Mouse (Mus musculus) left cerebral cortex, postnatal 10 days (tissue): ENCODE results near the gene Gm10100. TPM values are rescaled to one million over a fixed set of nuclear protein-coding genes. Genes with fewer than 3 reads are reported as not detected.
"Not testable (repeated sequence)": the region's sequence is repeated elsewhere in the genome, so short reads cannot be mapped to it uniquely, and the experiment has no call there.

Source experiments
- DNase-seq, 2 experiments: peaks; one replicate each; pipeline ENCODE4 v3.0.0; 2021 to 2022; ENCODE audit warnings: low spot score in 2 of 2, mixed read lengths in 1 of 2; ENCODE audit errors: extremely low spot score in 1 of 2
- intact Hi-C: fragments of 180-260 bp; cut with DNase I; formaldehyde crosslinking; loops from one replicate; pipeline ENCODE4 v1.15.1; 2025
- total RNA-seq, 2 experiments: library from RNA; stranded (reverse); gene quantifications; 2 replicates each; pipeline ENCODE4 v1.2.3; 2021

The Gm10100 gene
- total RNA-seq, 2 experiments from 2014 or later: not detected

- DNase-seq, intact Hi-C loops: not testable (repeated sequence)
Observed at GRCm38 (mm10) chr10:77741924-77742688, 15.8 kb downstream of the Gm10100 start, which contains the start of gene Gm18596. Gm18596 (minus strand) TSS chr10:77742638.

- DNase-seq, intact Hi-C loops: not testable (repeated sequence)
Observed at GRCm38 (mm10) chr10:77750686-77751085, 24.4 kb downstream of the Gm10100 start.

- intact Hi-C loops, DNase-seq: not testable (repeated sequence)
Observed at GRCm38 (mm10) chr10:77751254-77751653, 25.0 kb downstream of the Gm10100 start, which contains the start of gene Gm9736. Gm9736 (minus strand) TSS chr10:77751354.

GRCm38 (mm10) chr10:77752312-77752711, 26.0 kb downstream of the Gm10100 start:
- intact Hi-C loops, DNase-seq: not testable (repeated sequence)

- intact Hi-C loops: no loop called here
- DNase-seq: no peak
Observed at GRCm38 (mm10) chr10:77753448-77753847, 27.2 kb downstream of the Gm10100 start.

- intact Hi-C loops, DNase-seq: not testable (repeated sequence)
Observed at GRCm38 (mm10) chr10:77759582-77759981, 33.3 kb downstream of the Gm10100 start, which contains the start of gene Gm3233. Gm3233 (minus strand) TSS chr10:77759682.

- intact Hi-C loops: no loop called here
- DNase-seq: no peak
Observed at GRCm38 (mm10) chr10:77769727-77770126, 43.4 kb downstream of the Gm10100 start.

GRCm38 (mm10) chr10:77771225-77771624, 44.9 kb downstream of the Gm10100 start, which contains the start of gene Gm3238:
Gm3238 (minus strand) TSS chr10:77771325.
- DNase-seq, intact Hi-C loops: not testable (repeated sequence)

- DNase-seq, intact Hi-C loops: not testable (repeated sequence)
Observed at GRCm38 (mm10) chr10:77772142-77772541, 45.9 kb downstream of the Gm10100 start.

Other genes starting within 250 kb of the Gm10100 start
- gene Fam207a, start 210.7 kb upstream of the Gm10100 start, total RNA-seq: 10 to 100 TPM; 31.2 to 32.0 TPM
- 1 to 10 TPM; 2.0 to 2.4 TPM for gene Itgb2, start 196.2 kb upstream of the Gm10100 start, total RNA-seq
- gene Pttg1ip, start 144.8 kb upstream of the Gm10100 start, total RNA-seq: 10 to 100 TPM; 59.2 to 66.9 TPM
- gene Sumo3, start 120.4 kb upstream of the Gm10100 start, total RNA-seq: 100 to 1,000 TPM; 142 to 154 TPM
- 10 to 100 TPM; 18.5 to 22.8 TPM for gene Gm49325, start 120.3 kb upstream of the Gm10100 start, total RNA-seq
- 10 to 100 TPM; 32.6 to 39.9 TPM for gene Ube2g2, start 104.2 kb upstream of the Gm10100 start, total RNA-seq
- gene Tspear, start 39.9 kb upstream of the Gm10100 start, total RNA-seq: under 1 TPM in 1 of 2 experiments, not detected in 1; 0.18 TPM
- not detected for gene Gm19402, start 35.7 kb upstream of the Gm10100 start, total RNA-seq
- not detected for gene Gm9508, start 29.3 kb upstream of the Gm10100 start, total RNA-seq
- not detected for gene Gm10272, start 19.9 kb upstream of the Gm10100 start, total RNA-seq
- gene Gm10024, start 15.0 kb upstream of the Gm10100 start, total RNA-seq: not detected
- gene Gm10142, start 10.7 kb upstream of the Gm10100 start, total RNA-seq: not detected
- not detected for gene Krtap12-1, start 5.9 kb upstream of the Gm10100 start, total RNA-seq
- not detected for gene Gm18596, start 16.2 kb downstream of the Gm10100 start, total RNA-seq
- gene Gm9736, start 24.9 kb downstream of the Gm10100 start, total RNA-seq: not detected
- not detected for gene Gm3233, start 33.2 kb downstream of the Gm10100 start, total RNA-seq
- not detected for gene Gm3238, start 44.8 kb downstream of the Gm10100 start, total RNA-seq
- gene Gm7138, start 50.5 kb downstream of the Gm10100 start, total RNA-seq: not detected
- gene Gm3250, start 56.1 kb downstream of the Gm10100 start, total RNA-seq: not detected
- not detected for gene Gm7137, start 61.7 kb downstream of the Gm10100 start, total RNA-seq
- not detected for gene Gm9639, start 68.6 kb downstream of the Gm10100 start, total RNA-seq
- not detected for gene Gm19668, start 72.6 kb downstream of the Gm10100 start, total RNA-seq
- gene Gm9507, start 85.4 kb downstream of the Gm10100 start, total RNA-seq: not detected
- gene Gm2696, start 88.2 kb downstream of the Gm10100 start, total RNA-seq: not detected
- not detected for gene Krtap10-4, start 100.6 kb downstream of the Gm10100 start, total RNA-seq
- not detected for gene Krtap10-10, start 109.5 kb downstream of the Gm10100 start, total RNA-seq
- gene Gm36176, start 120.3 kb downstream of the Gm10100 start, total RNA-seq: not detected
- gene Gm10318, start 126.4 kb downstream of the Gm10100 start, total RNA-seq: not detected
- gene Gm3285, start 135.5 kb downstream of the Gm10100 start, total RNA-seq: not detected
- gene Lrrc3, start 176.1 kb downstream of the Gm10100 start, total RNA-seq: 10 to 100 TPM; 31.7 to 33.5 TPM
- gene Trpm2, start 244.1 kb downstream of the Gm10100 start, total RNA-seq: 10 to 100 TPM; 27.4 to 29.6 TPM